ENCODE assay signal across 12 mouse cellular contexts in genomic region chr14:50871284-50871683, GRCm38 (mm10). TPM values are rescaled to one million over a fixed set of nuclear protein-coding genes. Genes with fewer than 3 reads are reported as not detected.
DNase-seq lines count a peak whose midpoint lies in the region; ATAC-seq and TF ChIP-seq lines count a peak whose summit lies in the region.
"Had no signal": no experiment of that assay in that cellular context is flagged by ENCODE, and none has a peak within 500 bp of the region (broad histone marks: within the 10 kb centered on the region; RNA-seq: fewer than 3 reads in every experiment).

No protein-coding gene starts in this region.

- peaks cover 8% of the 10 kb centered on the region; the same call in 1 of the 2 replicates for H3K36me3 ChIP-seq in intestine, postnatal 0 days (ENCODE audit: control insufficient read depth, insufficient read depth)
- 0 out of 2 replicates have a peak, but pooled peaks cover 6% of the 10 kb centered on the region for H3K36me3 ChIP-seq in intestine, embryonic 15.5 days
- H3K36me3 ChIP-seq in midbrain, embryonic 16.5 days (ENCODE audit: control insufficient read depth, insufficient read depth, low read length) = no peaks in the 10 kb centered on the region
- H3K36me3 ChIP-seq: forebrain, embryonic 12.5 days had no signal

- no peaks in the 10 kb centered on the region for H3K9me3 ChIP-seq in intestine, postnatal 0 days (ENCODE audit: control insufficient read depth)
- H3K9me3 ChIP-seq in intestine, embryonic 15.5 days = no peaks in the 10 kb centered on the region
- H3K9me3 ChIP-seq in midbrain, embryonic 16.5 days (replicated peaks; ENCODE audit: control insufficient read depth, low read length, poor library complexity, severe bottlenecking) = no peaks in the 10 kb centered on the region
- H3K9me3 ChIP-seq: forebrain, embryonic 12.5 days; megakaryocyte, embryonic 14.5 days had no signal

- no peak overlapping the region for H3K4me3 ChIP-seq in intestine, postnatal 0 days (ENCODE audit: low read depth, low read length)
- no peak overlapping the region for H3K4me3 ChIP-seq in intestine, embryonic 15.5 days (replicated peaks)
- peak overlapping the region; percentile 50; the same call in 1 of the 2 replicates for H3K4me3 ChIP-seq in midbrain, embryonic 16.5 days (ENCODE audit: low read depth, low read length)

- peaks cover 8% of the 10 kb centered on the region; the same call in 1 of the 2 replicates for H3K4me1 ChIP-seq in intestine, postnatal 0 days (replicated peaks; ENCODE audit: control insufficient read depth, insufficient read depth, low read length)
- H3K4me1 ChIP-seq in intestine, embryonic 15.5 days (replicated peaks) = 0 out of 2 replicates have a peak, but pooled peaks cover 4% of the 10 kb centered on the region
- H3K4me1 ChIP-seq in midbrain, embryonic 16.5 days (ENCODE audit: control insufficient read depth, insufficient read depth, low read length) = peaks cover 4% of the 10 kb centered on the region

- 87% methylated on average over 2 of the region's 2 CpGs for WGBS in intestine, postnatal 0 days
- WGBS in intestine, embryonic 15.5 days = 92% methylated on average over 2 of the region's 2 CpGs
- WGBS in midbrain, embryonic 16.5 days = 98% methylated on average over 2 of the region's 2 CpGs

- no peak overlapping the region for H3K4me2 ChIP-seq in intestine, postnatal 0 days (replicated peaks; ENCODE audit: low read depth)
- no peak overlapping the region for H3K4me2 ChIP-seq in intestine, embryonic 15.5 days (replicated peaks)
- H3K4me2 ChIP-seq in midbrain, embryonic 16.5 days (ENCODE audit: low read length) = peak overlapping the region; percentile 67

- no peaks in the 10 kb centered on the region for H3K27me3 ChIP-seq in intestine, postnatal 0 days (replicated peaks; ENCODE audit: control insufficient read depth, insufficient read depth, low read length)
- H3K27me3 ChIP-seq in intestine, embryonic 15.5 days (replicated peaks) = no peaks in the 10 kb centered on the region
- H3K27me3 ChIP-seq in midbrain, embryonic 16.5 days (ENCODE audit: control insufficient read depth, insufficient read depth, low read depth, low read length) = no peaks in the 10 kb centered on the region
- H3K27me3 ChIP-seq: forebrain, embryonic 12.5 days; megakaryocyte, embryonic 14.5 days had no signal

- no peak for ATAC-seq in CD4-positive, CD25-positive, alpha-beta regulatory T cell, adult 4 months
- ATAC-seq in intestine, postnatal 0 days = no peak
- ATAC-seq in intestine, embryonic 15.5 days = no peak
- ATAC-seq in midbrain, embryonic 16.5 days = no peak

- H3K27ac ChIP-seq in intestine, postnatal 0 days (ENCODE audit: low read depth, low read length) = no peak overlapping the region
- H3K27ac ChIP-seq in intestine, embryonic 15.5 days = no peak overlapping the region
- H3K27ac ChIP-seq in midbrain, embryonic 16.5 days (ENCODE audit: low read length) = no peak overlapping the region
- H3K27ac ChIP-seq: forebrain, embryonic 12.5 days had no signal

- TF ChIP-seq CTCF in intestine, postnatal 0 days (IDR thresholded peaks at IDR 0.05; ENCODE audit: low read depth) = peak; percentile 34

- no peak overlapping the region for H3K9ac ChIP-seq in intestine, postnatal 0 days (ENCODE audit: low read depth, low read length)
- no peak overlapping the region for H3K9ac ChIP-seq in intestine, embryonic 15.5 days
- no peak overlapping the region for H3K9ac ChIP-seq in midbrain, embryonic 16.5 days (ENCODE audit: low read depth, low read length)
- H3K9ac ChIP-seq: forebrain, embryonic 12.5 days had no signal

- DNase-seq in CD4-positive, CD25-positive, alpha-beta regulatory T cell, adult 2 months (ENCODE audit: low read depth, low spot score) = peak; percentile 39
- peak; percentile 39 for DNase-seq in ES-CJ7 (ENCODE audit: low read depth, low spot score)
- no peak for DNase-seq in adrenal gland, adult 18-20 months (ENCODE audit: low spot score in 2 of 2)
- no peak for DNase-seq in embryo, embryonic 9.5 days (ENCODE audit: extremely low spot score)
- DNase-seq: gastrocnemius, postnatal 25 days had no signal

RNA-seq across cellular contexts. Expression of gene Tep1, which starts 0.9 kb away (rescaled TPM):
- polyA plus RNA-seq in CD4-positive, CD25-positive, alpha-beta regulatory T cell, adult 4 months (2017; shearing (Covaris generic)) = 10 to 100 TPM; 16.1 to 24.3 TPM
- polyA plus RNA-seq in intestine, postnatal 0 days (2015; fragmentation: Nextera tagmentation; extraction: Ambion mirVana) = 23.7 and 23.8 TPM in 2 replicates
- 10.4 and 13.3 TPM in 2 replicates for polyA plus RNA-seq in intestine, embryonic 15.5 days (2015; fragmentation: Nextera tagmentation; extraction: Ambion mirVana)
- polyA plus RNA-seq in midbrain, embryonic 16.5 days (2015; fragmentation: Nextera tagmentation; extraction: Ambion mirVana) = 1.6 and 2.9 TPM in 2 replicates
- total RNA-seq in adrenal gland, adult 18-20 months (2021) = 10 to 100 TPM; 22.2 to 25.2 TPM

RNA-seq across cellular contexts. Expression of gene Klhl33, which starts 26.0 kb away (rescaled TPM):
- under 1 TPM in 1 of 2 experiments, not detected in 1; 0.15 TPM for polyA plus RNA-seq in CD4-positive, CD25-positive, alpha-beta regulatory T cell, adult 4 months (2017; shearing (Covaris generic))
- 0.09 and 0.17 TPM in 2 replicates for polyA plus RNA-seq in intestine, postnatal 0 days (2015; fragmentation: Nextera tagmentation; extraction: Ambion mirVana)
- polyA plus RNA-seq in intestine, embryonic 15.5 days (2015; fragmentation: Nextera tagmentation; extraction: Ambion mirVana) = 0.23 and 0.29 TPM in 2 replicates
- 2.4 and 2.8 TPM in 2 replicates for polyA plus RNA-seq in midbrain, embryonic 16.5 days (2015; fragmentation: Nextera tagmentation; extraction: Ambion mirVana)
- total RNA-seq in adrenal gland, adult 18-20 months (2021) = 1 to 10 TPM in 1 of 2 experiments, under 1 TPM in 1; 0.83 to 1.3 TPM
- polyA plus RNA-seq: liver, adult 2 months had no signal

RNA-seq across cellular contexts. Expression of gene Osgep, which starts 53.4 kb away (rescaled TPM):
- 100 to 1,000 TPM in 1 of 2 experiments, 10 to 100 TPM in 1; 85.3 to 100 TPM for polyA plus RNA-seq in CD4-positive, CD25-positive, alpha-beta regulatory T cell, adult 4 months (2017; shearing (Covaris generic))
- polyA plus RNA-seq in intestine, postnatal 0 days (2015; fragmentation: Nextera tagmentation; extraction: Ambion mirVana) = 56.8 and 57.8 TPM in 2 replicates
- 134 and 136 TPM in 2 replicates for polyA plus RNA-seq in intestine, embryonic 15.5 days (2015; fragmentation: Nextera tagmentation; extraction: Ambion mirVana)
- polyA plus RNA-seq in midbrain, embryonic 16.5 days (2015; fragmentation: Nextera tagmentation; extraction: Ambion mirVana) = 113 and 117 TPM in 2 replicates
- total RNA-seq in adrenal gland, adult 18-20 months (2021) = 10 to 100 TPM; 48.9 to 51.3 TPM

RNA-seq across cellular contexts. Expression of gene Apex1, which starts 53.5 kb away (rescaled TPM):
- polyA plus RNA-seq in CD4-positive, CD25-positive, alpha-beta regulatory T cell, adult 4 months (2017; shearing (Covaris generic)) = 100 to 1,000 TPM in 1 of 2 experiments, 10 to 100 TPM in 1; 74.0 to 103 TPM
- polyA plus RNA-seq in intestine, postnatal 0 days (2015; fragmentation: Nextera tagmentation; extraction: Ambion mirVana) = 71.0 and 74.1 TPM in 2 replicates
- 236 and 265 TPM in 2 replicates for polyA plus RNA-seq in intestine, embryonic 15.5 days (2015; fragmentation: Nextera tagmentation; extraction: Ambion mirVana)
- polyA plus RNA-seq in midbrain, embryonic 16.5 days (2015; fragmentation: Nextera tagmentation; extraction: Ambion mirVana) = 173 and 193 TPM in 2 replicates
- 10 to 100 TPM; 50.7 to 66.7 TPM for total RNA-seq in adrenal gland, adult 18-20 months (2021)

RNA-seq across cellular contexts. Expression of gene Pip4p1, which starts 59.4 kb away (rescaled TPM):
- polyA plus RNA-seq in CD4-positive, CD25-positive, alpha-beta regulatory T cell, adult 4 months (2017; shearing (Covaris generic)) = 1 to 10 TPM; 2.9 to 3.4 TPM
- 51.2 and 51.4 TPM in 2 replicates for polyA plus RNA-seq in intestine, postnatal 0 days (2015; fragmentation: Nextera tagmentation; extraction: Ambion mirVana)
- 65.5 and 67.5 TPM in 2 replicates for polyA plus RNA-seq in intestine, embryonic 15.5 days (2015; fragmentation: Nextera tagmentation; extraction: Ambion mirVana)
- 95.0 and 99.5 TPM in 2 replicates for polyA plus RNA-seq in midbrain, embryonic 16.5 days (2015; fragmentation: Nextera tagmentation; extraction: Ambion mirVana)
- total RNA-seq in adrenal gland, adult 18-20 months (2021) = 10 to 100 TPM; 54.8 to 63.0 TPM

Comparison
In these comparisons a context has a peak if more than half of its experiments do, and no peak if none do; other contexts are left out.
1. DNase-seq: peak in CD4-positive, CD25-positive, alpha-beta regulatory T cell, adult 2 months (single experiment) and ES-CJ7 (single experiment); none in adrenal gland, adult 18-20 months (0 of 2) and embryo, embryonic 9.5 days (single experiment).